Mouse (Mus musculus) lung, embryonic 14.5 days (tissue): ENCODE measurements at regions not wholly inside any gene's neighbourhood (a gene's known extent, or its start where the extent isn't known, plus 50 kb on each side); places are given as distances from the start of the nearest gene placed in this dataset.
"Not testable (repeated sequence)": the region's sequence is repeated elsewhere in the genome, so short reads cannot be mapped to it uniquely, and the experiment has no call there.

Source experiments
- ATAC-seq: fragments of 200-750 bp; cut with Nextera tagmentation; 2 replicates; pipeline ENCODE4 v1.8.0; 2017; ENCODE audit warnings: mild to moderate bottlenecking, moderate TSS enrichment, moderate library complexity; ENCODE audit not compliant: insufficient read depth
- DNase-seq: peaks from one replicate; pipeline ENCODE4 v3.0.0-alpha.2; 2015
- H3K27ac ChIP-seq: fragments of 300-500 bp; sonication (generic); 2 replicates; pipeline ENCODE4 v1.5.1; 2014; ENCODE audit warnings: low read depth, mild to moderate bottlenecking, moderate library complexity
- H3K27me3 ChIP-seq: fragments of 300-500 bp; sonication (generic); 2 replicates; pipeline ENCODE4 v1.6.1; 2014; ENCODE audit warnings: low read length, control low read depth; ENCODE audit not compliant: insufficient read depth
- H3K36me3 ChIP-seq: fragments of 300-500 bp; sonication (generic); 2 replicates; pipeline ENCODE4 v1.6.1; 2014; ENCODE audit warnings: control low read depth; ENCODE audit not compliant: insufficient read depth
- H3K4me1 ChIP-seq: fragments of 300-500 bp; sonication (generic); 2 replicates; pipeline ENCODE4 v1.6.1; 2014; ENCODE audit warnings: antibody characterized with exemption, control low read depth; ENCODE audit not compliant: insufficient read depth
- H3K4me2 ChIP-seq: fragments of 300-500 bp; sonication (generic); 2 replicates; pipeline ENCODE4 v1.6.1; 2014; ENCODE audit warnings: mild to moderate bottlenecking
- H3K4me3 ChIP-seq: fragments of 300-500 bp; sonication (generic); 2 replicates; pipeline ENCODE4 v1.5.1; 2014; ENCODE audit warnings: low read depth, low read length
- H3K9ac ChIP-seq: fragments of 300-500 bp; sonication (generic); 2 replicates; pipeline ENCODE4 v1.6.1; 2014
- H3K9me3 ChIP-seq: fragments of 300-500 bp; sonication (generic); 2 replicates; pipeline ENCODE4 v1.6.1; 2016; ENCODE audit warnings: low read depth, low read length, control low read depth
- CTCF ChIP-seq: IDR thresholded peaks from 2 replicates; pipeline ENCODE4 v1.5.1; 2016; ENCODE audit warnings: antibody characterized with exemption, low read depth
- WGBS: fragments of 180-500 bp; shearing (Covaris S2); extraction: QIAGEN DNeasy Blood & Tissue Kit; methylation state at CpG from one replicate; pipeline ENCODE4 v1.1.7; 2014; 5-methylcytosine and 5-hydroxymethylcytosine counted together

GRCm38 (mm10) chrX:110269652-110270051, 544.4 kb upstream of the Pou3f4 start:
- ATAC-seq (no peak), DNase-seq (no peak)
- H3K4me2 ChIP-seq, result no peak overlapping the region
- H3K27ac ChIP-seq, result no peak overlapping the region
- no peaks in the 10 kb centered on the region for H3K4me1 ChIP-seq
- TF ChIP-seq CTCF, result no peak
- no peaks in the 10 kb centered on the region for H3K27me3 ChIP-seq
- H3K9ac ChIP-seq, result no peak overlapping the region
- H3K4me3 ChIP-seq, result no peak overlapping the region
- no peaks in the 10 kb centered on the region for H3K36me3 ChIP-seq
- no peaks in the 10 kb centered on the region for H3K9me3 ChIP-seq

- not testable (repeated sequence) for H3K27ac ChIP-seq, H3K9me3 ChIP-seq, H3K36me3 ChIP-seq, H3K27me3 ChIP-seq, H3K4me3 ChIP-seq, H3K4me2 ChIP-seq, DNase-seq, H3K4me1 ChIP-seq, H3K9ac ChIP-seq, ATAC-seq
- WGBS, result 91% methylated on average over 3 of the region's 3 CpGs
Measured at GRCm38 (mm10) chrX:110274277-110274676, 539.8 kb upstream of the Pou3f4 start.

- TF ChIP-seq CTCF, result no peak
- Histone ChIP-seq H3K4me1 (no peaks in the 10 kb centered on the region), H3K4me2 (no peak overlapping the region), H3K9ac (no peak overlapping the region), H3K36me3 (no peaks in the 10 kb centered on the region), H3K27me3 (no peaks in the 10 kb centered on the region), H3K27ac (no peak overlapping the region), H3K9me3 (no peaks in the 10 kb centered on the region), H3K4me3 (no peak overlapping the region)
- ATAC-seq (no peak), DNase-seq (no peak)
- WGBS, result 96% methylated on average over 4 of the region's 4 CpGs
Measured at GRCm38 (mm10) chrX:110275390-110275789, 538.7 kb upstream of the Pou3f4 start.

GRCm38 (mm10) chrX:110275830-110276229, 538.2 kb upstream of the Pou3f4 start:
- Histone ChIP-seq H3K9ac (no peak overlapping the region), H3K9me3 (no peaks in the 10 kb centered on the region), H3K4me2 (no peak overlapping the region), H3K4me3 (no peak overlapping the region), H3K4me1 (no peaks in the 10 kb centered on the region), H3K36me3 (no peaks in the 10 kb centered on the region), H3K27me3 (no peaks in the 10 kb centered on the region), H3K27ac (no peak overlapping the region)
- WGBS, result 54% methylated on average over 3 of the region's 3 CpGs
- ATAC-seq, result no peak
- no peak for TF ChIP-seq CTCF
- no peak for DNase-seq

GRCm38 (mm10) chrX:110279492-110280213, 534.4 kb upstream of the Pou3f4 start:
- Histone ChIP-seq H3K4me2 (no peak overlapping the region), H3K27ac (no peak overlapping the region), H3K4me1 (no peaks in the 10 kb centered on the region), H3K36me3 (no peaks in the 10 kb centered on the region), H3K4me3 (no peak overlapping the region), H3K9ac (no peak overlapping the region), H3K27me3 (no peaks in the 10 kb centered on the region), H3K9me3 (no peaks in the 10 kb centered on the region)
- no peak for ATAC-seq
- WGBS, result 89% methylated on average over 14 of the region's 14 CpGs
- TF ChIP-seq CTCF, result no peak
- no peak for DNase-seq

GRCm38 (mm10) chrX:110281389-110281872, 532.6 kb upstream of the Pou3f4 start:
- ATAC-seq, H3K4me2 ChIP-seq, H3K36me3 ChIP-seq, H3K27ac ChIP-seq, H3K27me3 ChIP-seq, H3K9ac ChIP-seq, H3K4me1 ChIP-seq, H3K9me3 ChIP-seq, DNase-seq, H3K4me3 ChIP-seq: not testable (repeated sequence)
- 83% methylated on average over 13 of the region's 13 CpGs for WGBS

- H3K9me3 ChIP-seq, result no peaks in the 10 kb centered on the region
- H3K4me1 ChIP-seq, result no peaks in the 10 kb centered on the region
- TF ChIP-seq CTCF, result no peak
- no peak for ATAC-seq
- H3K4me3 ChIP-seq, result no peak overlapping the region
- no peaks in the 10 kb centered on the region for H3K27me3 ChIP-seq
- no peak overlapping the region for H3K9ac ChIP-seq
- no peak for DNase-seq
- H3K27ac ChIP-seq, result no peak overlapping the region
- no peak overlapping the region for H3K4me2 ChIP-seq
- 44% methylated on average over 1 of the region's 1 CpGs for WGBS
- H3K36me3 ChIP-seq, result no peaks in the 10 kb centered on the region
Measured at GRCm38 (mm10) chrX:110281929-110282328, 532.2 kb upstream of the Pou3f4 start.
